Comparison of ENCODE assay signal across 8 mouse cellular contexts in genomic region chr5:65696821-65697485, GRCm38 (mm10). TPM values are rescaled to one million over a fixed set of nuclear protein-coding genes. Genes with fewer than 3 reads are reported as not detected.
DNase-seq lines count a peak whose midpoint lies in the region; ATAC-seq and TF ChIP-seq lines count a peak whose summit lies in the region.

No protein-coding gene starts in this region.

- H3K9me3 ChIP-seq in heart, embryonic 11.5 days (replicated peaks; ENCODE audit: control insufficient read depth, low read length): no peaks in the 10 kb centered on the region
- no peaks in the 10 kb centered on the region for H3K9me3 ChIP-seq in kidney, embryonic 15.5 days (replicated peaks)

- peak overlapping the region; percentile 95 for H3K9ac ChIP-seq in heart, embryonic 11.5 days (ENCODE audit: low read depth, low read length)
- H3K9ac ChIP-seq in kidney, embryonic 15.5 days: peak overlapping the region; percentile 94
- H3K9ac ChIP-seq in liver, adult 2 months (ENCODE audit: low read depth, low read length): peak overlapping the region; percentile 100

- H3K4me1 ChIP-seq in heart, embryonic 11.5 days (ENCODE audit: control insufficient read depth, insufficient read depth, low read length): peaks cover 16% of the 10 kb centered on the region
- peaks cover 26% of the 10 kb centered on the region for H3K4me1 ChIP-seq in kidney, embryonic 15.5 days
- peaks cover 16% of the 10 kb centered on the region for H3K4me1 ChIP-seq in liver, adult 2 months (ENCODE audit: control insufficient read depth, insufficient read depth, low read length)

- no peaks in the 10 kb centered on the region for H3K27me3 ChIP-seq in heart, embryonic 11.5 days (ENCODE audit: control insufficient read depth, insufficient read depth, low read length)
- no peaks in the 10 kb centered on the region for H3K27me3 ChIP-seq in kidney, embryonic 15.5 days
- H3K27me3 ChIP-seq in liver, adult 2 months (ENCODE audit: control insufficient read depth, insufficient read depth, low read length): no peaks in the 10 kb centered on the region

- WGBS in heart, embryonic 11.5 days (ENCODE audit: insufficient replicate concordance): under 1% methylated on average over 58 of the region's 58 CpGs
- WGBS in kidney, embryonic 15.5 days: under 1% methylated on average over 57 of the region's 58 CpGs
- WGBS in liver, adult 2 months: under 1% methylated on average over 58 of the region's 58 CpGs

- H3K4me2 ChIP-seq in heart, embryonic 11.5 days: peak overlapping the region; percentile 84
- H3K4me2 ChIP-seq in kidney, embryonic 15.5 days: peak overlapping the region; percentile 63

- DNase-seq in B cell, adult 2 months: peak; percentile 76
- DNase-seq in brain, adult 2 months (ENCODE audit: low read depth, low spot score): peak; percentile 89
- DNase-seq in liver, adult 2 months (ENCODE audit: extremely low read depth, low read depth, low spot score): peak; percentile 76
- peak; percentile 68 to 77 for DNase-seq in spleen, postnatal 36 days (ENCODE audit: low spot score in 2 of 2)

- H3K27ac ChIP-seq in heart, embryonic 11.5 days (ENCODE audit: low read depth, low read length): peak overlapping the region; percentile 97
- H3K27ac ChIP-seq in kidney, embryonic 15.5 days: peak overlapping the region; percentile 97
- H3K27ac ChIP-seq in liver, adult 2 months (replicated peaks; ENCODE audit: insufficient read depth, low read depth, low read length): peak overlapping the region; percentile 63

- H3K36me3 ChIP-seq in heart, embryonic 11.5 days (ENCODE audit: control insufficient read depth, insufficient read depth, low read length): peaks cover 6% of the 10 kb centered on the region
- H3K36me3 ChIP-seq in kidney, embryonic 15.5 days: peaks cover 34% of the 10 kb centered on the region
- peaks cover 7% of the 10 kb centered on the region; the same call in 1 of the 2 replicates for H3K36me3 ChIP-seq in liver, adult 2 months (ENCODE audit: control insufficient read depth, insufficient read depth, low read length)

- peak overlapping the region; percentile 99 for H3K4me3 ChIP-seq in heart, embryonic 11.5 days (ENCODE audit: low read depth, low read length)
- H3K4me3 ChIP-seq in kidney, embryonic 15.5 days (replicated peaks): peak overlapping the region; percentile 82
- peak overlapping the region; percentile 76 for H3K4me3 ChIP-seq in liver, adult 2 months (ENCODE audit: insufficient read depth, low read depth, low read length)

- peak; percentile 71 for TF ChIP-seq CTCF in liver, adult 2 months (IDR thresholded peaks at IDR 0.05; ENCODE audit: low read depth, low read length)

- peak; percentile 83 for ATAC-seq in erythroblast, adult 5-6 weeks (replicated peaks; ENCODE audit: low FRiP score, poor library complexity, severe bottlenecking)
- ATAC-seq in heart, embryonic 11.5 days (replicated peaks; ENCODE audit: insufficient number of reproducible peaks, low FRiP score, low TSS enrichment): peak; percentile 37; the same call in 1 of the 2 replicates
- ATAC-seq in kidney, embryonic 15.5 days (replicated peaks; ENCODE audit: low FRiP score): peak; percentile 33
- ATAC-seq in monocyte, adult 5-6 weeks (replicated peaks; ENCODE audit: insufficient number of reproducible peaks, low FRiP score, low TSS enrichment, poor library complexity, severe bottlenecking): peak; percentile 75

- peaks cover 26% of the 10 kb centered on the region for H3K79me2 ChIP-seq in liver, adult 2 months (ENCODE audit: control insufficient read depth, insufficient read depth, low read length)

- no peak for TF ChIP-seq POLR2A in liver, adult 2 months (IDR thresholded peaks at IDR 0.05; ENCODE audit: extremely low read depth, insufficient read depth, low read length)

RNA-seq across cellular contexts. Expression of gene Pds5a, which starts 1.1 kb away (rescaled TPM):
- 53.1 and 90.5 TPM in 2 replicates for total RNA-seq in erythroblast, adult 5-6 weeks (2015; ENCODE audit: low replicate concordance)
- total RNA-seq in erythroblast, adult 5-6 weeks (2017; ENCODE audit: low replicate concordance): 94.4 and 98.8 TPM in 2 replicates
- polyA plus RNA-seq in heart, embryonic 11.5 days (2014; fragmentation: Nextera tagmentation; extraction: Ambion mirVana): 68.0 and 70.8 TPM in 2 replicates
- 66.8 and 70.1 TPM in 2 replicates for polyA plus RNA-seq in kidney, embryonic 15.5 days (2015; fragmentation: Nextera tagmentation; extraction: Ambion mirVana)
- 64.4 and 69.5 TPM in 2 replicates for total RNA-seq in liver, adult 2 months (2014; rRNA removed)
- polyA plus RNA-seq in liver, adult 2 months (2012; rRNA removed): 6.7 and 8.2 TPM in 2 replicates
- 172 to 257 TPM (median 179 TPM) in 3 replicates for total RNA-seq in monocyte, adult 5-6 weeks (2017)

Comparison
In these comparisons a context has a peak if more than half of its experiments do, and no peak if none do; other contexts are left out.
1. Peak in every context shown above with its lines: DNase-seq, ATAC-seq, H3K4me3 ChIP-seq and H3K27ac ChIP-seq.
2. ATAC-seq: peak in every context shown above with its lines; median percentile 83 in erythroblast, adult 5-6 weeks; 75 in monocyte, adult 5-6 weeks; 37 in heart, embryonic 11.5 days; 33 in kidney, embryonic 15.5 days.